Mouse (Mus musculus) MEL (cell line): Measurements from ENCODE around the gene Ccdc47. TPM values are rescaled to one million over a fixed set of nuclear protein-coding genes. Genes with fewer than 3 reads are reported as not detected.

Experiments used
- DNase-seq: peaks from one replicate; pipeline ENCODE4 v3.0.0; 2011; ENCODE audit warnings: low read depth, low spot score
- H3K27ac ChIP-seq: 2 replicates; pipeline ENCODE4 v1.5.1; 2012; ENCODE audit warnings: low read depth, mild to moderate bottlenecking, control low read depth, low read length, moderate library complexity; ENCODE audit not compliant: control insufficient read depth
- H3K27me3 ChIP-seq, 2 experiments: fragments of 150-350 bp in 1 of 2; sonication (generic) in 1 of 2; 2 replicates each; pipeline ENCODE4 v1.6.1; 2012; ENCODE audit warnings: low read length in 2 of 2, mild to moderate bottlenecking in 2 of 2, improper control_type of control experiment in 1 of 2, moderate library complexity in 1 of 2; ENCODE audit not compliant: insufficient read depth in 2 of 2, control insufficient read depth in 1 of 2
- H3K36me3 ChIP-seq, 2 experiments: 2 replicates each; pipeline ENCODE4 v1.6.1; 2012 to 2014; ENCODE audit warnings: low read length in 2 of 2, improper control_type of control experiment in 1 of 2, inconsistent platforms in 1 of 2, mild to moderate bottlenecking in 1 of 2; ENCODE audit not compliant: insufficient read depth in 2 of 2, control insufficient read depth in 1 of 2
- H3K4me1 ChIP-seq, 2 experiments: fragments of 150-350 bp in 1 of 2; sonication (generic) in 1 of 2; 2 replicates each; pipeline ENCODE4 v1.6.1; 2012; ENCODE audit warnings: low read length in 2 of 2, improper control_type of control experiment in 1 of 2, mild to moderate bottlenecking in 1 of 2; ENCODE audit not compliant: insufficient read depth in 2 of 2, control insufficient read depth in 1 of 2
- H3K4me3 ChIP-seq, 2 experiments: fragments of 150-350 bp in 1 of 2; sonication (generic) in 1 of 2; 2 replicates each; pipeline ENCODE4 v1.5.1; 2012; ENCODE audit warnings: low read depth in 2 of 2, low read length in 2 of 2, mild to moderate bottlenecking in 2 of 2, moderate library complexity in 2 of 2, control low read depth in 1 of 2, improper control_type of control experiment in 1 of 2; ENCODE audit not compliant: control insufficient read depth in 1 of 2, insufficient read depth in 1 of 2
- H3K79me2 ChIP-seq: 2 replicates; pipeline ENCODE4 v1.6.1; 2012; ENCODE audit warnings: mild to moderate bottlenecking, low read length, moderate library complexity; ENCODE audit not compliant: control insufficient read depth, poor library complexity, insufficient read depth
- H3K9ac ChIP-seq: 2 replicates; pipeline ENCODE4 v1.6.1; 2012; ENCODE audit warnings: low read depth, mild to moderate bottlenecking, control low read depth, low read length, moderate library complexity; ENCODE audit not compliant: control insufficient read depth, poor library complexity, severe bottlenecking
- H3K9me3 ChIP-seq: fragments of 150-350 bp; sonication (generic); replicated peaks from 2 replicates; pipeline ENCODE4 v1.6.1; 2012; ENCODE audit warnings: mild to moderate bottlenecking, low read length, improper control_type of control experiment, moderate library complexity; ENCODE audit not compliant: insufficient read depth
- BHLHE40 ChIP-seq: IDR thresholded peaks from 2 replicates; pipeline ENCODE4 v1.6.1; 2012; ENCODE audit warnings: low read depth, mild to moderate bottlenecking, inconsistent platforms, low read length, improper control_type of control experiment, borderline replicate concordance
- CHD1 ChIP-seq: IDR thresholded peaks from 2 replicates; pipeline ENCODE4 v1.6.1; 2012; ENCODE audit warnings: low read depth, mild to moderate bottlenecking, inconsistent platforms, low read length, improper control_type of control experiment
- CHD2 ChIP-seq: IDR thresholded peaks from 2 replicates; pipeline ENCODE4 v1.6.1; 2011; ENCODE audit warnings: low read length, improper control_type of control experiment
- CTCF ChIP-seq, 3 experiments: IDR thresholded peaks in 2 of 3; conservative IDR thresholded peaks in 1 of 3; 2 replicates each; pipeline ENCODE4 v1.5.1; 2011 to 2012; ENCODE audit warnings: low read length in 3 of 3, low read depth in 2 of 3, mild to moderate bottlenecking in 2 of 3, improper control_type of control experiment in 1 of 3, inconsistent platforms in 1 of 3, mixed read lengths in 1 of 3, moderate library complexity in 1 of 3; ENCODE audit not compliant: control insufficient read depth in 1 of 3, insufficient read depth in 1 of 3, poor library complexity in 1 of 3, severe bottlenecking in 1 of 3
- E2F4 ChIP-seq: IDR thresholded peaks from 2 replicates; pipeline ENCODE4 v1.6.1; 2011; ENCODE audit warnings: low read depth, low read length, improper control_type of control experiment, borderline replicate concordance
- EP300 ChIP-seq, 2 experiments: IDR thresholded peaks; 2 replicates each; pipeline ENCODE4 v1.6.1; 2011; ENCODE audit warnings: improper control_type of control experiment in 2 of 2, low read length in 2 of 2, low read depth in 1 of 2, mild to moderate bottlenecking in 1 of 2
- HCFC1 ChIP-seq: IDR thresholded peaks from 2 replicates; pipeline ENCODE4 v1.6.1; 2012; ENCODE audit warnings: low read depth, mild to moderate bottlenecking, inconsistent platforms, low read length, improper control_type of control experiment, moderate library complexity
- JUND ChIP-seq: IDR thresholded peaks from 2 replicates; pipeline ENCODE4 v1.6.1; 2011; ENCODE audit warnings: low read depth, mild to moderate bottlenecking, improper control_type of control experiment, low read length
- KAT2A ChIP-seq: conservative IDR thresholded peaks from 2 replicates; pipeline ENCODE4 v1.6.1; 2012; ENCODE audit warnings: low read depth, low read length, improper control_type of control experiment, inconsistent platforms
- MAX ChIP-seq: IDR thresholded peaks from 2 replicates; pipeline ENCODE4 v1.6.1; 2011; ENCODE audit warnings: low read length, improper control_type of control experiment
- MAZ ChIP-seq: IDR thresholded peaks from 2 replicates; pipeline ENCODE4 v1.6.1; 2012; ENCODE audit warnings: low read depth, mild to moderate bottlenecking, inconsistent platforms, low read length, improper control_type of control experiment
- MYB ChIP-seq: IDR thresholded peaks from 2 replicates; pipeline ENCODE4 v1.6.1; 2011; ENCODE audit warnings: mild to moderate bottlenecking, low read depth, low read length, improper control_type of control experiment
- NELFE ChIP-seq: IDR thresholded peaks from 2 replicates; pipeline ENCODE4 v1.6.1; 2011; ENCODE audit warnings: low read depth, low read length, improper control_type of control experiment
- NRF1 ChIP-seq: IDR thresholded peaks from 2 replicates; pipeline ENCODE4 v1.6.1; 2014; ENCODE audit warnings: low read depth, mild to moderate bottlenecking, inconsistent platforms, low read length, improper control_type of control experiment, moderate library complexity; ENCODE audit not compliant: poor library complexity, insufficient read depth, severe bottlenecking
- POLR2AphosphoS2 ChIP-seq: IDR thresholded peaks from 2 replicates; pipeline ENCODE4 v1.6.1; 2011; ENCODE audit warnings: low read length, improper control_type of control experiment
- POLR2AphosphoS5 ChIP-seq: IDR thresholded peaks from 2 replicates; pipeline ENCODE4 v1.6.1; 2012; ENCODE audit warnings: low read depth, borderline replicate concordance, mild to moderate bottlenecking, inconsistent platforms, low read length, moderate library complexity, mixed read lengths
- RAD21 ChIP-seq: IDR thresholded peaks from 2 replicates; pipeline ENCODE4 v1.6.1; 2011; ENCODE audit warnings: mild to moderate bottlenecking, low read depth, low read length, improper control_type of control experiment
- SMC3 ChIP-seq: IDR thresholded peaks from 2 replicates; pipeline ENCODE4 v1.6.1; 2011; ENCODE audit warnings: low read depth, low read length, improper control_type of control experiment
- TAL1 ChIP-seq: IDR thresholded peaks from 2 replicates; pipeline ENCODE4 v1.6.1; 2012; ENCODE audit warnings: mild to moderate bottlenecking, inconsistent platforms, low read length, moderate library complexity, mixed read lengths
- TBP ChIP-seq: IDR thresholded peaks from 2 replicates; pipeline ENCODE4 v1.8.0; 2011; ENCODE audit warnings: low read depth, low read length, improper control_type of control experiment
- TCF12 ChIP-seq: IDR thresholded peaks from 2 replicates; pipeline ENCODE4 v1.6.1; 2014; ENCODE audit warnings: low read depth, mild to moderate bottlenecking, inconsistent platforms, low read length, improper control_type of control experiment, moderate library complexity
- USF1 ChIP-seq: IDR thresholded peaks from 2 replicates; pipeline ENCODE4 v1.6.1; 2014; ENCODE audit warnings: low read depth, mild to moderate bottlenecking, inconsistent platforms, low read length, improper control_type of control experiment, moderate library complexity
- USF2 ChIP-seq, 2 experiments: IDR thresholded peaks; 2 replicates each; pipeline ENCODE4 v1.6.1; 2011 to 2012; ENCODE audit warnings: improper control_type of control experiment in 2 of 2, low read length in 2 of 2, borderline replicate concordance in 1 of 2, inconsistent platforms in 1 of 2, low read depth in 1 of 2, mild to moderate bottlenecking in 1 of 2; ENCODE audit not compliant: insufficient read depth in 1 of 2
- ZKSCAN1 ChIP-seq: IDR thresholded peaks from 2 replicates; pipeline ENCODE4 v1.6.1; 2012; ENCODE audit warnings: low read depth, mild to moderate bottlenecking, inconsistent platforms, low read length, improper control_type of control experiment, moderate library complexity
- ZMIZ1 ChIP-seq: IDR thresholded peaks from 2 replicates; pipeline ENCODE4 v1.6.1; 2012; ENCODE audit warnings: low read depth, mild to moderate bottlenecking, inconsistent platforms, low read length, improper control_type of control experiment, moderate library complexity
- polyA plus RNA-seq, 2 experiments: library from polyadenylated mRNA; stranded (reverse) in 1 of 2; unstranded in 1 of 2; fragments of >175 nt in 1 of 2; fragments of >200 nt in 1 of 2; gene quantifications; 2 replicates each; pipeline versions ENCODE4 v1.2.1 to v1.2.4; 2012; ENCODE audit warnings: low replicate concordance in 2 of 2, low read depth in 1 of 2; ENCODE audit not compliant: insufficient read length in 2 of 2, insufficient read depth in 1 of 2, missing spikeins in 1 of 2
- total RNA-seq: library from RNA; depleted of rRNA; stranded (reverse); fragments of 300-350 nt; gene quantifications from 2 replicates; pipeline ENCODE4 v1.2.3, GENCODE M21; 2012

Gene Ccdc47
- total and polyA plus RNA-seq, 3 experiments, result 47.6 to 145 (median 51.6) TPM

GRCm38 (mm10) chr11:106255685-106256451 is 39.7 kb upstream of the Ccdc47 start, which contains the start of the genes Ftsj3 and Psmc5 (continued):
- TF ChIP-seq CTCF (IDR thresholded peaks at IDR 0.05 in 2 of 3, conservative IDR thresholded peaks at IDR 0.05 in 1 of 3; ENCODE audit: control insufficient read depth in 1 of 3, insufficient read depth in 1 of 3, low read depth in 2 of 3, low read length in 3 of 3, poor library complexity in 1 of 3, severe bottlenecking in 1 of 3) (peak in 2 of 3 experiments; percentile 22 to 23; a peak in 3 of 6 replicates), MAX (peak; percentile 97), NRF1 (peak; percentile 81), CHD2 (peak; percentile 69), E2F4 (no peak), TBP (peak; percentile 96), SMC3 (no peak), TCF12 (peak; percentile 67), KAT2A (peak; percentile 93), RAD21 (no peak), MYB (peak; percentile 38; the same call in 1 of the 2 replicates), CHD1 (no peak; the same call in 1 of the 2 replicates), TAL1 (no peak), ZMIZ1 (peak; percentile 92), JUND (no peak; the same call in 1 of the 2 replicates), ZKSCAN1 (no peak), POLR2AphosphoS5 (no peak; the same call in 1 of the 2 replicates), POLR2AphosphoS2 (peak; percentile 96), HCFC1 (peak; percentile 97), MAZ (no peak; the same call in 1 of the 2 replicates), NELFE (peak; percentile 97), BHLHE40 (no peak; the same call in 1 of the 2 replicates), USF1 (peak; percentile 62)

- peak overlapping the region; percentile 84 for H3K27ac ChIP-seq
- TF ChIP-seq EP300 (IDR thresholded peaks at IDR 0.05; ENCODE audit: low read depth in 1 of 2, low read length in 2 of 2), result no peak
- no peak for TF ChIP-seq JUND
- TF ChIP-seq E2F4, result no peak
- TF ChIP-seq USF2 (IDR thresholded peaks at IDR 0.05; ENCODE audit: borderline replicate concordance in 1 of 2, insufficient read depth in 1 of 2, low read depth in 1 of 2, low read length in 2 of 2), result no peak
- TF ChIP-seq ZKSCAN1, result no peak
- no peak for TF ChIP-seq CHD1
- no peak for TF ChIP-seq POLR2AphosphoS2
- TF ChIP-seq CTCF (IDR thresholded peaks at IDR 0.05 in 2 of 3, conservative IDR thresholded peaks at IDR 0.05 in 1 of 3; ENCODE audit: control insufficient read depth in 1 of 3, insufficient read depth in 1 of 3, low read depth in 2 of 3, low read length in 3 of 3, poor library complexity in 1 of 3, severe bottlenecking in 1 of 3), result no peak
- TF ChIP-seq USF1, result no peak
- no peak for TF ChIP-seq ZMIZ1
- TF ChIP-seq, all 39 proteins: peak for 0
- H3K4me1 ChIP-seq, result peaks cover 3 to 18% of the 10 kb centered on the region in 2 experiments; a peak in 3 of 4 replicates
- no peaks in the 10 kb centered on the region for H3K9me3 ChIP-seq
- no peak for DNase-seq
- peaks cover 19 to 21% of the 10 kb centered on the region in 2 experiments for H3K36me3 ChIP-seq
- H3K9ac ChIP-seq, result peak overlapping the region; percentile 83
- no peaks in the 10 kb centered on the region for H3K27me3 ChIP-seq
- H3K79me2 ChIP-seq, result peaks cover 59% of the 10 kb centered on the region
- peak overlapping the region; percentile 78 to 94 for H3K4me3 ChIP-seq
Measured at GRCm38 (mm10) chr11:106255174-106255573, 39.0 kb upstream of the Ccdc47 start.
